Mouse (Mus musculus) heart, postnatal 0 days (tissue): ENCODE measurements at regions not wholly inside any gene's neighbourhood (a gene's known extent, or its start where the extent isn't known, plus 50 kb on each side); places are given as distances from the start of the nearest gene placed in this dataset.

Source experiments
- ATAC-seq: fragments of 200-750 bp; cut with Nextera tagmentation; 2 replicates; pipeline ENCODE4 v1.8.0; 2017; ENCODE audit warnings: low read depth, moderate number of reproducible peaks, moderate library complexity; ENCODE audit not compliant: insufficient read depth
- DNase-seq: peaks from one replicate; pipeline ENCODE4 v3.0.0-alpha.2; 2016; ENCODE audit warnings: low spot score
- H3K27ac ChIP-seq: fragments of 300-500 bp; sonication (generic); 2 replicates; pipeline ENCODE4 v1.5.1; 2014; ENCODE audit warnings: low read depth, mild to moderate bottlenecking
- H3K27me3 ChIP-seq: fragments of 300-500 bp; sonication (generic); 2 replicates; pipeline ENCODE4 v1.6.1; 2014; ENCODE audit warnings: low read length, mixed read lengths; ENCODE audit not compliant: control insufficient read depth, insufficient read depth
- H3K36me3 ChIP-seq: fragments of 300-500 bp; sonication (generic); replicated peaks from 2 replicates; pipeline ENCODE4 v1.6.1; 2014; ENCODE audit warnings: low read length, mixed read lengths; ENCODE audit not compliant: control insufficient read depth, insufficient read depth
- H3K4me1 ChIP-seq: fragments of 300-500 bp; sonication (generic); 2 replicates; pipeline ENCODE4 v1.6.1; 2014; ENCODE audit warnings: antibody characterized with exemption; ENCODE audit not compliant: control insufficient read depth, insufficient read depth
- H3K4me2 ChIP-seq: fragments of 300-500 bp; sonication (generic); 2 replicates; pipeline ENCODE4 v1.6.1; 2014; ENCODE audit warnings: low read depth, mild to moderate bottlenecking, low read length, moderate library complexity
- H3K4me3 ChIP-seq: fragments of 300-500 bp; sonication (generic); 2 replicates; pipeline ENCODE4 v1.5.1; 2014; ENCODE audit warnings: low read depth, low read length
- H3K9ac ChIP-seq: fragments of 300-500 bp; sonication (generic); replicated peaks from 2 replicates; pipeline ENCODE4 v1.6.1; 2014; ENCODE audit warnings: low read depth, low read length, mixed read lengths
- H3K9me3 ChIP-seq: fragments of 300-500 bp; sonication (generic); replicated peaks from 2 replicates; pipeline ENCODE4 v1.6.1; 2016; ENCODE audit warnings: low read length; ENCODE audit not compliant: control insufficient read depth
- CTCF ChIP-seq: IDR thresholded peaks from 2 replicates; pipeline ENCODE4 v1.5.1; 2016; ENCODE audit warnings: antibody characterized with exemption, control low read depth, low read depth
- EP300 ChIP-seq: IDR thresholded peaks from 2 replicates; pipeline ENCODE4 v1.6.1; 2016; ENCODE audit warnings: antibody characterized with exemption, low read depth
- WGBS: fragments of 180-500 bp; shearing (Covaris S2); extraction: QIAGEN DNeasy Blood & Tissue Kit; methylation state at CpG from one replicate; pipeline ENCODE4 v1.1.7; 2014; 5-methylcytosine and 5-hydroxymethylcytosine counted together

DNA sequence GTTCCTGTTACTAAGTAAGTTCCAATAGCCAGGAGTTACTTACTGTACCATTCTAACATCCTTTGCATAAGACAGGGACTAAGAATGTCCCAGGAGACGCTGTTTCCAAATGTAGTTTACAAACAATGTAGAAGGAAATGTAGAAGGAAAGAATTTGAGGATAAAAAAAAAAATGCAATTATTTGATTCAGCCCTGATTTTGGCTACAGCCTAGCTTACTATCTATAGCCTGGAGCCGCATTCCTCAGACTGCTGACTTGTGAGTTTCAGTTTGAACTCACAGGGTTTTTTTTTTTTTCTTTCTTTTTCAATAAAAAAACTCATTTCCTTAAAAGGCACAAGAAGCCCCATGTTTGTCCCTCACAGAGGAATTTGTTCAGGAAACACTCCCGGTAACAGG, 321.2 kb upstream of the Prickle1 start:
- peak overlapping the region; percentile 29 for H3K4me3 ChIP-seq
- peak overlapping the region; percentile 53 for H3K4me2 ChIP-seq
- peaks cover 27% of the 10 kb centered on the region for H3K4me1 ChIP-seq
- TF ChIP-seq EP300 (no peak), CTCF (no peak)
- H3K9me3 ChIP-seq = no peaks in the 10 kb centered on the region
- H3K36me3 ChIP-seq = no peaks in the 10 kb centered on the region
- H3K27ac ChIP-seq = peak overlapping the region; percentile 32
- no peaks in the 10 kb centered on the region for H3K27me3 ChIP-seq
- H3K9ac ChIP-seq = no peak overlapping the region
- 9% methylated on average over 3 of the region's 3 CpGs for WGBS
- DNase-seq (peak; percentile 10), ATAC-seq (no peak)

DNA sequence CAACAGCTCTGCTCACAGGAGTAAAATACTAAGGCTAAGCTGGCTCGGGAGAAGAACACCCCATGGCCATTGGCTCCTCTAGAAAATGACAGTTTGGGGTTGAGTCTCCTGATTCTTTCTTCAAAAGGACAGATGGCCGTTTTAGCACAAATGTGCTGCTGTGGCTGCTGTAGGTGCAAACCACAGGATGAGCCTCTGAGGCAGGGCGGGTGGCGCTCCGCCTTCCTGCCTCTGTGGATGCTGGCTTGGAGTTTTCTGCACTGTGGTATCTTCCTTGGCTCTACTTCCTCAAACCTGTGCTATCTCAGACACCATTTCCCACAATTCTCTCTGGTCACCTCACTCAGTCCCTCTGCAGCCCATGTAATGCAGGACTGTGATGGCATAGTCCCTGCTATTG, 317.8 kb upstream of the Prickle1 start:
- 72% methylated on average over 5 of the region's 5 CpGs for WGBS
- ATAC-seq = no peak
- H3K9ac ChIP-seq = no peak overlapping the region
- no peaks in the 10 kb centered on the region for H3K36me3 ChIP-seq
- TF ChIP-seq CTCF = no peak
- TF ChIP-seq EP300 = no peak
- H3K27me3 ChIP-seq = no peaks in the 10 kb centered on the region
- H3K4me3 ChIP-seq = no peak overlapping the region
- peak overlapping the region; percentile 66; the same call in 1 of the 2 replicates for H3K27ac ChIP-seq
- H3K9me3 ChIP-seq = no peaks in the 10 kb centered on the region
- DNase-seq = no peak
- H3K4me1 ChIP-seq = peaks cover 19% of the 10 kb centered on the region
- H3K4me2 ChIP-seq = no peak overlapping the region

DNA sequence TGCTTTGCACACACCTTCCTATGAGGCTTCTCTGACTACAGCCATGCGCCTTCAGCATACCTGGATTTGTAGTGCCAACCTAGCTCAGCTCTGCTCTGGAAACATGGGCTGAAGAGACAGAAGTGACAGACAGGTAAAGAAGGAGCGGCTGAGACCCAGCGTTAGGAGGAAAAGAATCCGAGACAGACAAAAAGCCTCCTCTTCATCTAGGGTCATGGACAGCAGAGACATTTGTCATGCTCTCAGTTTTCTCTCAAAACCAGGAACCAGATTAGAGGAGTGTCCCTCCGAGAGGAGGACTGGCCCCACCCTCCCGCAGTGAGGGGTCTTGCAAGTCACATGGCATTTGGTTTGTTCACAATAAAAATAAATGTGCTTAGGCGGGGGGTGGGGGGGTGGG, 317.4 kb upstream of the Prickle1 start:
- H3K27ac ChIP-seq = peak overlapping the region; percentile 66; the same call in 1 of the 2 replicates
- no peak overlapping the region for H3K9ac ChIP-seq
- no peaks in the 10 kb centered on the region for H3K27me3 ChIP-seq
- TF ChIP-seq CTCF (no peak), EP300 (no peak)
- no peak overlapping the region for H3K4me3 ChIP-seq
- 74% methylated on average over 7 of the region's 7 CpGs for WGBS
- DNase-seq (no peak), ATAC-seq (no peak)
- H3K36me3 ChIP-seq = no peaks in the 10 kb centered on the region
- peaks cover 18% of the 10 kb centered on the region for H3K4me1 ChIP-seq
- H3K9me3 ChIP-seq = no peaks in the 10 kb centered on the region
- no peak overlapping the region for H3K4me2 ChIP-seq

DNA sequence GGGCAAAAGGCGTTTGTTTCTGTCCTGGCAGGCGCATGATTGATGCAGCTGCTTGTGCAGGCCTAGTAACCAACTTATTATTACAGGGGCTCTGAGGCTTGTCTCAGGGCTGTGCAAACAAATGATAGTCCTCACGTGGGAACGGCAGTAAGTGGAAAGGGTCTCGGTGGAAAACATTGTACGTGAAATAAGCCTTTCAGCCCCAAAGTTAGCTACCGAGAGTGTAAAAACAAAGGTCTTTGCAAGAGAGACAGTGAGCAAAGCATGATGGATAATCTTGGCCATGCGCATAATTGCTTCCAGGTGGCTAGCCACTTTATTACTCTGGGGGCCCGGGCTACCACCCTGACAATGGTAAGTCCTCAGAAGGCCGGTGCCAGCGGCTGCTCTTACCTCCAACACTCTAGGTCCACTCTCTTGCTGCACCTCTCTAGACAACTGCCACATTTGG, 315.3 kb upstream of the Prickle1 start:
- WGBS = 83% methylated on average over 11 of the region's 11 CpGs
- no peak overlapping the region for H3K27ac ChIP-seq
- no peak for DNase-seq

DNA sequence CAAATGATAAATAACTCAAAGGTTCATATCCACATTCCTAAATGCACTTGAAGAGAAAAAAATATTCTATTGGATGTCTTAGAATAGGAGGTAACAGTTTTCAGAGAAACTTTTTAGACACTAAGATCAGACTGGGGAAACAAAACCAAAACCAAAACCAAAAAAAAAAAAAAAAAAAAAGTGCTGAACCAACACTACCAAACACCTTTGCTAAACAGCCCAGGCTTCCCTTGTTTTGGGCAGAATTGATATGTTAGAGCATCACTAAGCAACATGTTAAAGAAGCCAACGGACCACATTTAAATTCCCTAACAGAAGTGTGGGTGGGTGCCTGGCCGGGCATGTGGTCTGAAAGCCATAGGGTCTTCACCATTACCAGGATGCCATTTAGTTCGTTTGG, 314.5 kb upstream of the Prickle1 start:
- Histone ChIP-seq H3K27me3 (no peaks in the 10 kb centered on the region), H3K9me3 (no peaks in the 10 kb centered on the region), H3K4me1 (0 out of 2 replicates have a peak, but pooled peaks cover 2% of the 10 kb centered on the region), H3K4me3 (no peak overlapping the region), H3K27ac (no peak overlapping the region), H3K36me3 (no peaks in the 10 kb centered on the region), H3K4me2 (no peak overlapping the region), H3K9ac (no peak overlapping the region)
- ATAC-seq = no peak
- no peak for TF ChIP-seq CTCF
- TF ChIP-seq EP300 = no peak
- 78% methylated on average over 3 of the region's 3 CpGs for WGBS
- no peak for DNase-seq

More for the DNA sequence above, 315.3 kb upstream of the Prickle1 start:
- H3K9me3 ChIP-seq = no peaks in the 10 kb centered on the region
- no peak for TF ChIP-seq CTCF
- no peak for TF ChIP-seq EP300
- no peak overlapping the region for H3K4me3 ChIP-seq
- ATAC-seq = no peak
- H3K4me2 ChIP-seq = no peak overlapping the region
- H3K9ac ChIP-seq = no peak overlapping the region
- H3K27me3 ChIP-seq = no peaks in the 10 kb centered on the region
- 0 out of 2 replicates have a peak, but pooled peaks cover 2% of the 10 kb centered on the region for H3K4me1 ChIP-seq
- no peaks in the 10 kb centered on the region for H3K36me3 ChIP-seq
